Mouse (Mus musculus) stomach, postnatal 0 days (tissue): ENCODE measurements around the gene Sash1. TPM values are rescaled to one million over a fixed set of nuclear protein-coding genes. Genes with fewer than 3 reads are reported as not detected.
A peak's percentile ranks its signal among the peaks of the same experiment; 100 is the strongest.

Source experiments
- ATAC-seq: fragments of 200-750 bp; cut with Nextera tagmentation; 2 replicates; pipeline ENCODE4 v1.8.0; 2017; ENCODE audit not compliant: low FRiP score, low TSS enrichment
- DNase-seq: peaks from one replicate; pipeline ENCODE4 v3.0.0-alpha.2; 2016; ENCODE audit warnings: low spot score
- H3K27ac ChIP-seq: fragments of 300-500 bp; sonication (generic); replicated peaks from 2 replicates; pipeline ENCODE4 v1.5.1; 2014; ENCODE audit warnings: mild to moderate bottlenecking, control low read depth
- H3K27me3 ChIP-seq: fragments of 300-500 bp; sonication (generic); 2 replicates; pipeline ENCODE4 v1.6.1; 2014; ENCODE audit warnings: low read length; ENCODE audit not compliant: control insufficient read depth, insufficient read depth
- H3K36me3 ChIP-seq: fragments of 300-500 bp; sonication (generic); 2 replicates; pipeline ENCODE4 v1.6.1; 2014; ENCODE audit warnings: low read length, mixed read lengths; ENCODE audit not compliant: control insufficient read depth, insufficient read depth
- H3K4me1 ChIP-seq: fragments of 300-500 bp; sonication (generic); replicated peaks from 2 replicates; pipeline ENCODE4 v1.6.1; 2014; ENCODE audit warnings: antibody characterized with exemption; ENCODE audit not compliant: control insufficient read depth, insufficient read depth
- H3K4me2 ChIP-seq: fragments of 300-500 bp; sonication (generic); replicated peaks from 2 replicates; pipeline ENCODE4 v1.6.1; 2014; ENCODE audit warnings: low read depth, mild to moderate bottlenecking, control low read depth, moderate library complexity
- H3K4me3 ChIP-seq: fragments of 300-500 bp; sonication (generic); 2 replicates; pipeline ENCODE4 v1.5.1; 2014; ENCODE audit warnings: low read depth, low read length, control low read depth
- H3K9ac ChIP-seq: fragments of 300-500 bp; sonication (generic); 2 replicates; pipeline ENCODE4 v1.6.1; 2014; ENCODE audit warnings: mild to moderate bottlenecking, low read length, control low read depth, mixed read lengths
- H3K9me3 ChIP-seq: fragments of 300-500 bp; sonication (generic); 2 replicates; pipeline ENCODE4 v1.6.1; 2016; ENCODE audit warnings: low read length; ENCODE audit not compliant: control insufficient read depth
- CTCF ChIP-seq: IDR thresholded peaks from 2 replicates; pipeline ENCODE4 v1.5.1; 2016; ENCODE audit warnings: antibody characterized with exemption, low read depth, mild to moderate bottlenecking, moderate library complexity
- EP300 ChIP-seq: optimal IDR thresholded peaks from 2 replicates; pipeline ENCODE3; 2016; ENCODE audit warnings: antibody characterized with exemption
- WGBS: fragments of 180-500 bp; shearing (Covaris S2); extraction: QIAGEN DNeasy Blood & Tissue Kit; methylation state at CpG from one replicate; pipeline ENCODE4 v1.1.7; 2014; 5-methylcytosine and 5-hydroxymethylcytosine counted together
- polyA plus RNA-seq: library from polyadenylated mRNA; unstranded; fragments of >200 nt; fragmentation: Nextera tagmentation; extraction: Ambion mirVana; gene quantifications from 2 replicates; pipeline ENCODE4 v1.2.1, GENCODE M21; 2015

Sash1 gene
- polyA plus RNA-seq, 1 experiment from 2014 or later: 3.8 TPM

DNA sequence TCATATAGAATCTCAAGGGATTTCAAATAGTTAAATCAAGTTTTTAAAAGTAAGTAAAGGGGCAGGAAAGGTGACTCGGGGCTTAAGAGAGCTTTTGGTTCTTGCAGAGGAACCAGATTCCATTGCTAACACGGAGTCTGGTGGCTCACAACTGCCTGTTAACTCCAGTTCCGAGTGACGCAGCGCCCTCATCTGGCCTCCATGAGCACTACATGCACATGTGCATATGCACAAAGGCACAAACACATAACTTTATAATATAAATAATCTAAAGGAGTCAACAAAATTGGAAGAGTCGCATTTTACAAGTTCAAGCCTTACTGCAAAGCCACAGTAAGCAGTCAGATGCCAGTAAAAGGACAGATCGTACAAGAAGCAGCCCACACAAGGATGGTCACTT lies 107.0 kb downstream of the Sash1 start:
- Histone ChIP-seq H3K4me2 (no peak overlapping the region), H3K9ac (no peak overlapping the region), H3K27me3 (no peaks in the 10 kb centered on the region), H3K9me3 (no peaks in the 10 kb centered on the region), H3K36me3 (peaks cover 8% of the 10 kb centered on the region; the same call in 1 of the 2 replicates), H3K4me3 (no peak overlapping the region), H3K4me1 (no peaks in the 10 kb centered on the region), H3K27ac (no peak overlapping the region)
- TF ChIP-seq CTCF (peak; percentile 43), EP300 (no peak)
- DNase-seq: no peak
- ATAC-seq: no peak
- WGBS: 92% methylated on average over 7 of the region's 7 CpGs

DNA sequence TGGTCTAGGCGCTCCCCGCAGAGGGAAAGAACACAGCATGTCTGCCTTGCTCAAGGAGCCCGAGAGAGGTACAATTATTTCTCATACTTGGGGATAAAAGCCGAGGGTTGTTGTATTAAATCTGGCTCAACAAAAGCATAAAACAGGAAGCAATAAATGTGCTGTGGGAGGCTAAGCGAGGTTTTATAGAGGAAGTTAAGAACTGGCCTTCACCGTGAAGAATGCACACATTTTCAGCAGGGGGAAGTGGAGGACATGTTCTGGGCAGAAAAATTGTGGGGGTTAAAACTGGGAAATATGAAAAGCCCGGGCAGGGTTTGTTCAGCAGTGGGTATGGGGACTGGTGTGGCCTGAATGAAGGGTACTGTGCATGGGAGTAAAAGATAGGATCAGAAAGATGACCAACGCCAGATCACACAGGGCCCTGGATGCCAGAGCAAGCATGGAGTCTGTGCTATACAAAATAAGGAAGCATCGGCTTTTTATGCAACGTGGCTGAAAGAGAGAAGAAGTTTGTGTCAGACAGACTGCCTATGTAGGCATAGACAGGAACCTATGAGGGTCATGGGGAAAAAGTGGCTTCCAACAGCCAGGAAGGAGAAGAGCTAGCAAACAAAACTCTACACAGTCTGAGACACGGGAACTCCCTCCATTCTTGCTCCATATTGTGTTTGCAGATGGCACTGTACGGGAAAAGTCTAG lies 108.2 kb downstream of the Sash1 start:
- peaks cover 6% of the 10 kb centered on the region; the same call in 1 of the 2 replicates for H3K36me3 ChIP-seq
- no peak overlapping the region for H3K27ac ChIP-seq
- ATAC-seq (no peak), DNase-seq (no peak)
- no peaks in the 10 kb centered on the region for H3K4me1 ChIP-seq
- no peaks in the 10 kb centered on the region for H3K27me3 ChIP-seq
- no peak overlapping the region for H3K4me2 ChIP-seq
- TF ChIP-seq CTCF: no peak
- TF ChIP-seq EP300: no peak
- H3K9me3 ChIP-seq: no peaks in the 10 kb centered on the region
- H3K4me3 ChIP-seq: no peak overlapping the region
- H3K9ac ChIP-seq: no peak overlapping the region
- WGBS: 86% methylated on average over 12 of the region's 12 CpGs

DNA sequence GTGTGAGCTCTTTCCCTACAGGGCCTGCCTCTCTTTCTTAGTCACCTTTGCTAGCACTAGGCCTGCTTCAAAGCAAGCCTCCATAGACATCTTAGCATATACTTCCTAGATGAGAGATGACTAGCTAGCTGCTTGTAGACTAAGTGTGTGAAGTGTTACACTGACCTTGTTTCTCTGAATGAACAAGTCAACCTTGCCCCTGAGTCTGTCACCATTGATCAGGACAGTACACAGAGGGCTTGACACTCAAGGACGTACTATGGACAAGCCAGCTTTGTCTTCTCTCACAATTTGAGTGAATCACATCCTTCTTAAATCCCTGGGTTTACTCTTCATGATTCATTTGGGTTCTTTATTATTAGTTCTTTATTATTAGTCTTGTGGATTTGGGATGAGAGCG lies 109.1 kb downstream of the Sash1 start:
- 86% methylated on average over 2 of the region's 2 CpGs for WGBS
- H3K4me1 ChIP-seq: no peaks in the 10 kb centered on the region
- H3K27me3 ChIP-seq: no peaks in the 10 kb centered on the region
- H3K4me2 ChIP-seq: no peak overlapping the region
- DNase-seq (no peak), ATAC-seq (no peak)
- TF ChIP-seq CTCF (no peak), EP300 (no peak)
- no peak overlapping the region for H3K9ac ChIP-seq
- H3K9me3 ChIP-seq: no peaks in the 10 kb centered on the region
- H3K27ac ChIP-seq: no peak overlapping the region
- no peak overlapping the region for H3K4me3 ChIP-seq
- H3K36me3 ChIP-seq: peaks cover 6% of the 10 kb centered on the region; the same call in 1 of the 2 replicates

DNA sequence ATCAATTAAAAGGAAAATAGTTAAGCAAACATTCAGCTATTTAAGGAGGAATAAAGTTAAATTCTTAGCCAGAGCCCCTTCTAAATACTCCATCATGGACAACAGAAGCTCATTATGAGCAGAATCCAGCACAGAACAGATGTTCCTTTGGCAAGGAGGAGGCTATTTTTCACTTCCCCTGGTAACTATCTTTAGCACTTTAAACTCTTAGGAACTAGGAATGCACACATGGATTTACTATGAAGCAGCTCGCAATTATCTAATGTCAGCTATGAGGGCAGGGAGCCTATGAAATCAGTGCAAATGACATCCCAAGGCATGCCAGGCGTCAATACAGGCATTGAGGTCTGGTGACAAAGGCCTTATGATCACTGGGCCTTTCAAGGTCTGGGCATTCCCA lies 110.1 kb downstream of the Sash1 start:
- no peaks in the 10 kb centered on the region for H3K9me3 ChIP-seq
- no peaks in the 10 kb centered on the region for H3K4me1 ChIP-seq
- H3K4me3 ChIP-seq: no peak overlapping the region
- ATAC-seq: no peak
- no peak for TF ChIP-seq CTCF
- no peak for TF ChIP-seq EP300
- no peak overlapping the region for H3K9ac ChIP-seq
- WGBS: 68% methylated on average over 2 of the region's 2 CpGs
- H3K4me2 ChIP-seq: no peak overlapping the region
- no peak for DNase-seq
- no peaks in the 10 kb centered on the region for H3K27me3 ChIP-seq
- no peak overlapping the region for H3K27ac ChIP-seq
- peaks cover 6% of the 10 kb centered on the region; the same call in 1 of the 2 replicates for H3K36me3 ChIP-seq

DNA sequence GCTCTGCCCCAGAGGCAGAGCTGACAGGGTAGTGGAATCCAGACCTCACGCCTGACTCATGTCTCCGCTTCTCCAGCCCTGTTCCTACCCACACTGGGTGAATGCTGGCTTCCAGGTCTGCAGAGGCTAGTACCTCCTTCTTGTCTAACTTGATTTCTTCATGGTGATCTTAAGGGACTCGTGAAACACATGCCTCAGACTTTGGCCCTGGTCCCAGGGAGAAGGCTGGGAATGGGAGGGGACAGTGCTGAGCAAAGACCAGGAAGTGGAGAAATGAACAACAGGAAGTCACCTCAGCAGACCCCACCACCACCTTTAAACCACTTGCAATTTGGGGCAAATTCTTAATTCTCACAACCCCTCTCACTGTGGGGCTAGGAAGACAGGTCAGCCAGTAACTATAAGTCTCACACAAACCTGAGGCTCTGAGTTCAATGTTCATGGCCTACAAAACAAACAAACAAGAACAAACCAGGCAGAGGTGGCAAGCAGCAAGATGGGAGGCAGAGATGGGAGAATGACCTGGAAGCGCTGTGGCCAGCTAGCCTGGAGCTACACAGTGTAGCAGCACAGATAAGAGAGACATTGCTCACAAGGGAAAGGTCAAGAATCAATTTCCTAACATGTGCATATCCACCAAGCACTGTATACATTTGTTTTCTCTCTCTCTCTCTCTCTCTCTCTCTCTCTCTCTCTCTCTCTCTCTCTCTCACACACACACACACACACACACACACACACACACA lies 113.2 kb downstream of the Sash1 start:
- peak; percentile 60 for DNase-seq
- TF ChIP-seq CTCF (no peak), EP300 (no peak)
- H3K27ac ChIP-seq: 0 out of 2 replicates have a peak overlapping the region, but pooled peaks have one; percentile 0
- no peak overlapping the region for H3K9ac ChIP-seq
- H3K27me3 ChIP-seq: no peaks in the 10 kb centered on the region
- H3K36me3 ChIP-seq: peaks cover 4% of the 10 kb centered on the region; the same call in 1 of the 2 replicates
- H3K4me1 ChIP-seq: no peaks in the 10 kb centered on the region
- H3K4me2 ChIP-seq: no peak overlapping the region
- ATAC-seq: peak; percentile 87
- H3K9me3 ChIP-seq: no peaks in the 10 kb centered on the region
- WGBS: 66% methylated on average over 4 of the region's 4 CpGs
- no peak overlapping the region for H3K4me3 ChIP-seq
